Mouse (Mus musculus) embryonic fibroblast, embryonic 13.5 days (primary cell): ENCODE results near the gene Cenpl.

Experiments used
- CTCF ChIP-seq: IDR thresholded peaks from 2 replicates; pipeline ENCODE4 v1.5.1; 2011; ENCODE audit warnings: mild to moderate bottlenecking, control low read depth, low read length, moderate library complexity, borderline replicate concordance; ENCODE audit not compliant: insufficient read depth
- POLR2A ChIP-seq: IDR thresholded peaks from 2 replicates; pipeline ENCODE4 v1.6.1; 2011; ENCODE audit warnings: low read depth, mild to moderate bottlenecking, control low read depth, low read length, moderate library complexity

DNA sequence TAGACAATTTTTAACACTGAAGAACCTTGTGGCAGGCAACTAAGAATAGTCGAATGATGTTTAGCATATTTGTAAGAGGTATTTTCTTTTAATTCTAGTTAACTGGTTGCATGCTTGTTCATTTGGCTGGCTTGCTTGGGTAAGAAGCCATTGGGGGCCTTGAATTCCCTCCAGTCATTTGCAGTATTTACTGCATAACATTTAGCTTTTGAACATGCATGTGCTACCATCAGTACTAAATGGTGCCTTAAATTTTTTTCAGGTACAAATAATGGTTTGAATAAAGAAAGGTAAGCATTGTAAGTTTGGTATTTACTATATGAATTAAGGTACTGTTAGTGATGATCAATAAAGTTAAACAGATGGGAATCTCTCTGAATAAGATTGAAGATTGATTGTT, 33.5 kb upstream of the Cenpl start:
- no peak for TF ChIP-seq CTCF
- TF ChIP-seq POLR2A: no peak
